Mouse (Mus musculus): ENCODE measurements at regions not wholly inside any gene's neighbourhood (a gene's known extent, or its start where the extent isn't known, plus 50 kb on each side); places are given as distances from the start of the nearest gene placed in this dataset.

DNA sequence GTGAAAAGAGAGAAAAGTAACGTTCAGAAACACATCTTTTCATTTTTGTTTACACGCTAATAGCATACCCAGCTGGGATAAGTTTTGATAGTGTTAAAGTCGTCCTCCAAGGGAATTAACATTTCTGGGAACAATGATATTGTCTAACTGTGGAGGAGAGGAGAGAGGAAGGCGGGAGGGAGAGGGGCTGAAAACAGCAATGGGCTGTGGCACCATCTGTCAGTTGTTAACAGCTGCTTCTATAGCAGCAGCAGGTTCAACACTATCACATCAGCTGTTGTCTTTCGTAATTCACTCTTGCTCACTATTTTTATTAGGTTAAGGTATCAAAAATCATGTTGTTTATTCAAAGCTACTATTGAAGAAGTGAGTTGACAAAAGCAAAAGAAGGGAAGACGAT lies 1747.4 kb upstream of the G6pd2 start:
- Histone ChIP-seq H3K9me3 (no peaks in the 10 kb centered on the region), H3K4me1 (no peaks in the 10 kb centered on the region), H3K4me2 (replicated peaks) (no peak overlapping the region), H3K4me3 (no peak overlapping the region), H3K27ac (replicated peaks) (no peak overlapping the region), H3K36me3 (no peaks in the 10 kb centered on the region), H3K9ac (replicated peaks) (no peak overlapping the region), H3K27me3 (no peaks in the 10 kb centered on the region)
- no peak for ATAC-seq (replicated peaks)
- WGBS: 52% methylated on average over 6 of the region's 6 CpGs
